Mouse (Mus musculus) heart, embryonic 13.5 days (tissue): ENCODE results near the gene Pla2g4b. TPM values are rescaled to one million over a fixed set of nuclear protein-coding genes. Genes with fewer than 3 reads are reported as not detected.
A peak's percentile ranks its signal among the peaks of the same experiment; 100 is the strongest.

Source experiments
- ATAC-seq: fragments of 200-750 bp; cut with Nextera tagmentation; 2 replicates; pipeline ENCODE4 v1.8.0; 2017; ENCODE audit warnings: moderate TSS enrichment; ENCODE audit not compliant: insufficient number of reproducible peaks, low FRiP score, low TSS enrichment; ENCODE audit errors: extremely low read depth
- H3K27ac ChIP-seq: fragments of 300-500 bp; sonication (generic); replicated peaks from 2 replicates; pipeline ENCODE4 v1.5.1; 2015; ENCODE audit warnings: moderate library complexity, mild to moderate bottlenecking, inconsistent platforms
- H3K27me3 ChIP-seq: fragments of 300-500 bp; sonication (generic); replicated peaks from 2 replicates; pipeline ENCODE4 v1.6.1; 2015; ENCODE audit warnings: mild to moderate bottlenecking, inconsistent platforms
- H3K36me3 ChIP-seq: fragments of 300-500 bp; sonication (generic); 2 replicates; pipeline ENCODE4 v1.6.1; 2015; ENCODE audit warnings: mild to moderate bottlenecking, inconsistent platforms
- H3K4me1 ChIP-seq: fragments of 300-500 bp; sonication (generic); 2 replicates; pipeline ENCODE4 v1.6.1; 2015; ENCODE audit warnings: inconsistent platforms
- H3K4me2 ChIP-seq: fragments of 300-500 bp; sonication (generic); 2 replicates; pipeline ENCODE4 v1.6.1; 2015; ENCODE audit warnings: inconsistent platforms, mild to moderate bottlenecking, moderate library complexity
- H3K4me3 ChIP-seq: fragments of 300-500 bp; sonication (generic); 2 replicates; pipeline ENCODE4 v1.5.1; 2015; ENCODE audit warnings: moderate library complexity, mild to moderate bottlenecking, inconsistent platforms
- H3K9ac ChIP-seq: fragments of 300-500 bp; sonication (generic); 2 replicates; pipeline ENCODE4 v1.6.1; 2015; ENCODE audit warnings: inconsistent platforms, mild to moderate bottlenecking, moderate library complexity
- H3K9me3 ChIP-seq: fragments of 300-500 bp; sonication (generic); 2 replicates; pipeline ENCODE4 v1.6.1; 2016; ENCODE audit warnings: inconsistent platforms
- WGBS: fragments of 180-500 bp; shearing (Covaris S2); methylation state at CpG from one replicate; pipeline ENCODE4 v1.1.7; 2015; ENCODE audit warnings: mixed read lengths; 5-methylcytosine and 5-hydroxymethylcytosine counted together
- polyA plus RNA-seq: library from polyadenylated mRNA; unstranded; fragments of >200 nt; fragmentation: Nextera tagmentation; extraction: Ambion mirVana; gene quantifications from 2 replicates; pipeline ENCODE4 v1.2.1, GENCODE M21; 2015

Gene Pla2g4b
- polyA plus RNA-seq, 1 experiment from 2014 or later = 1.3 TPM

GRCm38 (mm10) chr2:120065243-120065642, 32.0 kb downstream of the Pla2g4b start:
- H3K27me3 ChIP-seq = peaks cover 24% of the 10 kb centered on the region
- no peaks in the 10 kb centered on the region for H3K9me3 ChIP-seq
- no peaks in the 10 kb centered on the region for H3K36me3 ChIP-seq
- H3K4me3 ChIP-seq = no peak overlapping the region
- no peak for ATAC-seq
- WGBS = 86% methylated on average over 10 of the region's 10 CpGs
- H3K4me1 ChIP-seq = no peaks in the 10 kb centered on the region
- H3K9ac ChIP-seq = no peak overlapping the region
- no peak overlapping the region for H3K27ac ChIP-seq
- H3K4me2 ChIP-seq = no peak overlapping the region

- Histone ChIP-seq H3K4me2 (no peak overlapping the region), H3K27me3 (peaks cover 23% of the 10 kb centered on the region), H3K27ac (no peak overlapping the region), H3K4me1 (no peaks in the 10 kb centered on the region), H3K9me3 (no peaks in the 10 kb centered on the region), H3K4me3 (no peak overlapping the region), H3K36me3 (no peaks in the 10 kb centered on the region), H3K9ac (no peak overlapping the region)
- 65% methylated on average over 3 of the region's 3 CpGs for WGBS
- no peak for ATAC-seq
These were observed 33.0 kb downstream of the Pla2g4b start for GRCm38 (mm10) chr2:120066224-120066623.

GRCm38 (mm10) chr2:120068555-120069465, 35.6 kb downstream of the Pla2g4b start:
- no peaks in the 10 kb centered on the region for H3K36me3 ChIP-seq
- H3K27me3 ChIP-seq = peaks cover 21% of the 10 kb centered on the region
- no peak overlapping the region for H3K4me2 ChIP-seq
- ATAC-seq = no peak
- H3K4me1 ChIP-seq = no peaks in the 10 kb centered on the region
- H3K9me3 ChIP-seq = no peaks in the 10 kb centered on the region
- no peak overlapping the region for H3K27ac ChIP-seq
- H3K9ac ChIP-seq = no peak overlapping the region
- WGBS = 45% methylated on average over 16 of the region's 16 CpGs
- no peak overlapping the region for H3K4me3 ChIP-seq

GRCm38 (mm10) chr2:120069466-120069990, 36.3 kb downstream of the Pla2g4b start:
- H3K4me3 ChIP-seq = no peak overlapping the region
- H3K9me3 ChIP-seq = no peaks in the 10 kb centered on the region
- H3K4me1 ChIP-seq = peaks cover 3% of the 10 kb centered on the region; the same call in 1 of the 2 replicates
- H3K36me3 ChIP-seq = no peaks in the 10 kb centered on the region
- no peak overlapping the region for H3K27ac ChIP-seq
- no peak for ATAC-seq
- no peak overlapping the region for H3K9ac ChIP-seq
- 66% methylated on average over 8 of the region's 8 CpGs for WGBS
- H3K27me3 ChIP-seq = peaks cover 25% of the 10 kb centered on the region
- no peak overlapping the region for H3K4me2 ChIP-seq

GRCm38 (mm10) chr2:120074096-120074495, 40.9 kb downstream of the Pla2g4b start:
- Histone ChIP-seq H3K36me3 (no peaks in the 10 kb centered on the region), H3K27me3 (peaks cover 63% of the 10 kb centered on the region), H3K4me2 (no peak overlapping the region), H3K9ac (no peak overlapping the region), H3K9me3 (no peaks in the 10 kb centered on the region), H3K27ac (no peak overlapping the region; the same call in 1 of the 2 replicates), H3K4me3 (no peak overlapping the region), H3K4me1 (peaks cover 15% of the 10 kb centered on the region)
- 64% methylated on average over 4 of the region's 4 CpGs for WGBS
- ATAC-seq = no peak

GRCm38 (mm10) chr2:120076076-120076705, 43.0 kb downstream of the Pla2g4b start:
- H3K27ac ChIP-seq = no peak overlapping the region
- H3K4me3 ChIP-seq = peak overlapping the region; percentile 48
- no peaks in the 10 kb centered on the region for H3K9me3 ChIP-seq
- 2% methylated on average over 36 of the region's 36 CpGs for WGBS
- peaks cover 15% of the 10 kb centered on the region for H3K4me1 ChIP-seq
- H3K36me3 ChIP-seq = no peaks in the 10 kb centered on the region
- no peak; the same call in 1 of the 2 replicates for ATAC-seq
- peak overlapping the region; percentile 56 for H3K9ac ChIP-seq
- peak overlapping the region; percentile 75 for H3K4me2 ChIP-seq
- peaks cover 64% of the 10 kb centered on the region for H3K27me3 ChIP-seq

- Histone ChIP-seq H3K36me3 (peaks cover 5% of the 10 kb centered on the region; the same call in 1 of the 2 replicates), H3K4me1 (peaks cover 8% of the 10 kb centered on the region), H3K9me3 (no peaks in the 10 kb centered on the region), H3K4me2 (no peak overlapping the region), H3K27ac (no peak overlapping the region), H3K27me3 (peaks cover 24% of the 10 kb centered on the region), H3K9ac (no peak overlapping the region), H3K4me3 (no peak overlapping the region)
- no peak for ATAC-seq
- WGBS = 70% methylated on average over 2 of the region's 2 CpGs
These were observed 49.2 kb downstream of the Pla2g4b start for GRCm38 (mm10) chr2:120082416-120082815.

- peak overlapping the region; percentile 37; the same call in 1 of the 2 replicates for H3K9ac ChIP-seq
These were observed 51.6 kb downstream of the Pla2g4b start for GRCm38 (mm10) chr2:120084593-120085361.

GRCm38 (mm10) chr2:120086038-120086437, 52.8 kb downstream of the Pla2g4b start:
- WGBS = 66% methylated on average over 3 of the region's 3 CpGs
- no peak overlapping the region for H3K4me2 ChIP-seq
- no peak for ATAC-seq

More at GRCm38 (mm10) chr2:120084593-120085361, 51.6 kb downstream of the Pla2g4b start:
- WGBS = 53% methylated on average over 14 of the region's 14 CpGs
- H3K4me3 ChIP-seq = no peak overlapping the region
- peaks cover 8% of the 10 kb centered on the region for H3K4me1 ChIP-seq
- no peak overlapping the region for H3K4me2 ChIP-seq
- peaks cover 26% of the 10 kb centered on the region for H3K36me3 ChIP-seq
- H3K27ac ChIP-seq = no peak overlapping the region
- ATAC-seq = no peak; the same call in 1 of the 2 replicates
- H3K27me3 ChIP-seq = 0 out of 2 replicates have a peak, but pooled peaks cover 4% of the 10 kb centered on the region
- H3K9me3 ChIP-seq = no peaks in the 10 kb centered on the region

GRCm38 (mm10) chr2:120087391-120087790, 54.2 kb downstream of the Pla2g4b start:
- ATAC-seq = no peak
- no peak overlapping the region for H3K9ac ChIP-seq
- no peak overlapping the region for H3K27ac ChIP-seq
- WGBS = 82% methylated on average over 3 of the region's 3 CpGs
- peaks cover 50% of the 10 kb centered on the region for H3K36me3 ChIP-seq
- H3K4me2 ChIP-seq = no peak overlapping the region
- H3K4me1 ChIP-seq = peaks cover 20% of the 10 kb centered on the region
- H3K4me3 ChIP-seq = no peak overlapping the region
- H3K27me3 ChIP-seq = no peaks in the 10 kb centered on the region
- H3K9me3 ChIP-seq = no peaks in the 10 kb centered on the region

More at GRCm38 (mm10) chr2:120086038-120086437, 52.8 kb downstream of the Pla2g4b start:
- Histone ChIP-seq H3K27me3 (no peaks in the 10 kb centered on the region), H3K36me3 (peaks cover 39% of the 10 kb centered on the region), H3K9me3 (no peaks in the 10 kb centered on the region), H3K4me3 (no peak overlapping the region), H3K9ac (no peak overlapping the region), H3K4me1 (peaks cover 16% of the 10 kb centered on the region), H3K27ac (no peak overlapping the region)

- H3K36me3 ChIP-seq = peaks cover 55% of the 10 kb centered on the region
- no peaks in the 10 kb centered on the region for H3K27me3 ChIP-seq
- no peak for ATAC-seq
- no peak overlapping the region for H3K27ac ChIP-seq
- H3K9ac ChIP-seq = no peak overlapping the region
- peaks cover 20% of the 10 kb centered on the region for H3K4me1 ChIP-seq
- WGBS = 77% methylated on average over 2 of the region's 2 CpGs
- H3K9me3 ChIP-seq = no peaks in the 10 kb centered on the region
- H3K4me3 ChIP-seq = no peak overlapping the region
- H3K4me2 ChIP-seq = no peak overlapping the region
These were observed 54.7 kb downstream of the Pla2g4b start for GRCm38 (mm10) chr2:120087897-120088296.
